Mouse (Mus musculus) embryonic facial prominence, embryonic 13.5 days (tissue): ENCODE data around the gene Mical3. TPM values are rescaled to one million over a fixed set of nuclear protein-coding genes. Genes with fewer than 3 reads are reported as not detected.

ENCODE experiments used
- ATAC-seq: fragments of 200-750 bp; cut with Nextera tagmentation; 2 replicates; pipeline ENCODE4 v1.8.0; 2017; ENCODE audit warnings: low read depth; ENCODE audit not compliant: insufficient number of reproducible peaks, insufficient read depth, low FRiP score, low TSS enrichment
- H3K27ac ChIP-seq: fragments of 300-500 bp; sonication (generic); 2 replicates; pipeline ENCODE4 v1.5.1; 2015; ENCODE audit warnings: moderate library complexity, mild to moderate bottlenecking, inconsistent platforms
- H3K27me3 ChIP-seq: fragments of 300-500 bp; sonication (generic); 2 replicates; pipeline ENCODE4 v1.6.1; 2015; ENCODE audit warnings: mild to moderate bottlenecking, inconsistent platforms
- H3K36me3 ChIP-seq: fragments of 300-500 bp; sonication (generic); 2 replicates; pipeline ENCODE4 v1.6.1; 2015; ENCODE audit warnings: mild to moderate bottlenecking, inconsistent platforms
- H3K4me1 ChIP-seq: fragments of 300-500 bp; sonication (generic); 2 replicates; pipeline ENCODE4 v1.6.1; 2015; ENCODE audit warnings: inconsistent platforms
- H3K4me2 ChIP-seq: fragments of 300-500 bp; sonication (generic); 2 replicates; pipeline ENCODE4 v1.6.1; 2015; ENCODE audit warnings: moderate library complexity, mild to moderate bottlenecking, inconsistent platforms
- H3K4me3 ChIP-seq: fragments of 300-500 bp; sonication (generic); 2 replicates; pipeline ENCODE4 v1.5.1; 2015; ENCODE audit warnings: mild to moderate bottlenecking, inconsistent platforms
- H3K9ac ChIP-seq: fragments of 300-500 bp; sonication (generic); 2 replicates; pipeline ENCODE4 v1.6.1; 2015; ENCODE audit warnings: mild to moderate bottlenecking, inconsistent platforms
- H3K9me3 ChIP-seq: fragments of 300-500 bp; sonication (generic); 2 replicates; pipeline ENCODE4 v1.6.1; 2016; ENCODE audit warnings: inconsistent platforms
- WGBS: fragments of 180-500 bp; shearing (Covaris S2); methylation state at CpG from one replicate; pipeline ENCODE4 v1.1.7; 2015; ENCODE audit warnings: mixed read lengths; 5-methylcytosine and 5-hydroxymethylcytosine counted together
- polyA plus RNA-seq: library from polyadenylated mRNA; unstranded; fragments of >200 nt; fragmentation: Nextera tagmentation; extraction: Ambion mirVana; gene quantifications from 2 replicates; pipeline ENCODE4 v1.2.1, GENCODE M21; 2015

Gene Mical3
- polyA plus RNA-seq, 1 experiment from 2014 or later: 12.3 TPM

GRCm38 (mm10) chr6:121145010-121145604 lies 14.3 kb upstream of the Mical3 start:
- H3K4me1 ChIP-seq: peaks cover 44% of the 10 kb centered on the region
- whole genome bisulfite sequencing: 48% methylated on average over 13 of the region's 13 CpGs
- H3K27me3 ChIP-seq: no peaks in the 10 kb centered on the region
- no peak for ATAC-seq
- no peak overlapping the region for H3K27ac ChIP-seq
- H3K9me3 ChIP-seq: no peaks in the 10 kb centered on the region
- H3K4me2 ChIP-seq: no peak overlapping the region
- H3K4me3 ChIP-seq: no peak overlapping the region
- no peak overlapping the region for H3K9ac ChIP-seq
- no peaks in the 10 kb centered on the region for H3K36me3 ChIP-seq

GRCm38 (mm10) chr6:121144066-121144465 lies 13.3 kb upstream of the Mical3 start:
- Histone ChIP-seq H3K9me3 (no peaks in the 10 kb centered on the region), H3K4me2 (no peak overlapping the region), H3K9ac (no peak overlapping the region), H3K36me3 (no peaks in the 10 kb centered on the region), H3K27ac (no peak overlapping the region), H3K4me3 (no peak overlapping the region), H3K27me3 (no peaks in the 10 kb centered on the region), H3K4me1 (peaks cover 39% of the 10 kb centered on the region)
- ATAC-seq: no peak
- 61% methylated on average over 4 of the region's 4 CpGs for WGBS

- no peak for ATAC-seq
- no peak overlapping the region for H3K27ac ChIP-seq
- peaks cover 33% of the 10 kb centered on the region for H3K4me1 ChIP-seq
- no peaks in the 10 kb centered on the region for H3K36me3 ChIP-seq
- H3K9ac ChIP-seq: no peak overlapping the region
- H3K9me3 ChIP-seq: no peaks in the 10 kb centered on the region
- no peak overlapping the region for H3K4me3 ChIP-seq
- no peaks in the 10 kb centered on the region for H3K27me3 ChIP-seq
- 86% methylated on average over 8 of the region's 8 CpGs for WGBS
- no peak overlapping the region for H3K4me2 ChIP-seq
Observed at GRCm38 (mm10) chr6:121143439-121143838, 12.6 kb upstream of the Mical3 start.

- Histone ChIP-seq H3K9ac (no peak overlapping the region), H3K4me1 (peaks cover 23% of the 10 kb centered on the region), H3K27me3 (no peaks in the 10 kb centered on the region), H3K4me2 (no peak overlapping the region), H3K27ac (no peak overlapping the region), H3K36me3 (no peaks in the 10 kb centered on the region), H3K4me3 (no peak overlapping the region), H3K9me3 (no peaks in the 10 kb centered on the region)
- WGBS: 89% methylated on average over 7 of the region's 7 CpGs
- no peak for ATAC-seq
Observed at GRCm38 (mm10) chr6:121142298-121142697, 11.5 kb upstream of the Mical3 start.

GRCm38 (mm10) chr6:121139271-121139670 lies 8.5 kb upstream of the Mical3 start:
- H3K36me3 ChIP-seq: no peaks in the 10 kb centered on the region
- H3K9me3 ChIP-seq: no peaks in the 10 kb centered on the region
- H3K4me3 ChIP-seq: no peak overlapping the region
- ATAC-seq: no peak
- no peaks in the 10 kb centered on the region for H3K4me1 ChIP-seq
- no peak overlapping the region for H3K27ac ChIP-seq
- H3K4me2 ChIP-seq: no peak overlapping the region
- H3K27me3 ChIP-seq: no peaks in the 10 kb centered on the region
- WGBS: 83% methylated on average over 1 of the region's 1 CpGs
- H3K9ac ChIP-seq: no peak overlapping the region

GRCm38 (mm10) chr6:121138338-121139040 lies 7.7 kb upstream of the Mical3 start:
- WGBS: 85% methylated on average over 12 of the region's 12 CpGs
- no peak overlapping the region for H3K27ac ChIP-seq
- H3K27me3 ChIP-seq: no peaks in the 10 kb centered on the region
- no peak for ATAC-seq
- no peaks in the 10 kb centered on the region for H3K36me3 ChIP-seq
- H3K9ac ChIP-seq: no peak overlapping the region
- H3K4me1 ChIP-seq: no peaks in the 10 kb centered on the region
- no peaks in the 10 kb centered on the region for H3K9me3 ChIP-seq
- H3K4me2 ChIP-seq: no peak overlapping the region
- no peak overlapping the region for H3K4me3 ChIP-seq

- no peak overlapping the region for H3K4me2 ChIP-seq
- H3K9me3 ChIP-seq: no peaks in the 10 kb centered on the region
- H3K27me3 ChIP-seq: peaks cover 9% of the 10 kb centered on the region
- H3K4me3 ChIP-seq: no peak overlapping the region
- no peak for ATAC-seq
- H3K9ac ChIP-seq: no peak overlapping the region
- WGBS: 62% methylated on average over 6 of the region's 6 CpGs
- H3K4me1 ChIP-seq: no peaks in the 10 kb centered on the region
- H3K36me3 ChIP-seq: no peaks in the 10 kb centered on the region
- H3K27ac ChIP-seq: no peak overlapping the region
Observed at GRCm38 (mm10) chr6:121137222-121137621, 6.4 kb upstream of the Mical3 start.

GRCm38 (mm10) chr6:121134884-121135283 lies 4.1 kb upstream of the Mical3 start:
- peaks cover 14% of the 10 kb centered on the region for H3K4me1 ChIP-seq
- H3K27ac ChIP-seq: no peak overlapping the region
- ATAC-seq: no peak
- H3K9me3 ChIP-seq: no peaks in the 10 kb centered on the region
- WGBS: 43% methylated on average over 5 of the region's 5 CpGs
- no peak overlapping the region for H3K4me2 ChIP-seq
- H3K36me3 ChIP-seq: no peaks in the 10 kb centered on the region
- no peak overlapping the region for H3K4me3 ChIP-seq
- no peak overlapping the region for H3K9ac ChIP-seq
- peaks cover 25% of the 10 kb centered on the region for H3K27me3 ChIP-seq

- Histone ChIP-seq H3K4me2 (no peak overlapping the region), H3K9ac (no peak overlapping the region), H3K4me1 (peaks cover 17% of the 10 kb centered on the region), H3K9me3 (no peaks in the 10 kb centered on the region), H3K36me3 (no peaks in the 10 kb centered on the region), H3K4me3 (no peak overlapping the region), H3K27ac (no peak overlapping the region), H3K27me3 (peaks cover 25% of the 10 kb centered on the region)
- 43% methylated on average over 3 of the region's 3 CpGs for WGBS
- ATAC-seq: no peak
Observed at GRCm38 (mm10) chr6:121134249-121134648, 3.5 kb upstream of the Mical3 start.

- Histone ChIP-seq H3K9ac (peak overlapping the region; percentile 68), H3K4me3 (peak overlapping the region; percentile 44), H3K4me1 (peaks cover 19% of the 10 kb centered on the region), H3K4me2 (peak overlapping the region; percentile 79), H3K27me3 (peaks cover 25% of the 10 kb centered on the region), H3K36me3 (no peaks in the 10 kb centered on the region), H3K27ac (0 out of 2 replicates have a peak overlapping the region, but pooled peaks have one; percentile 11), H3K9me3 (no peaks in the 10 kb centered on the region)
- peak; percentile 85 for ATAC-seq
- under 1% methylated on average over 32 of the region's 32 CpGs for WGBS
Observed at GRCm38 (mm10) chr6:121130039-121130705, 627 bp downstream of the Mical3 start.

GRCm38 (mm10) chr6:121129506-121129905 lies 1.3 kb downstream of the Mical3 start:
- peaks cover 19% of the 10 kb centered on the region for H3K4me1 ChIP-seq
- no peaks in the 10 kb centered on the region for H3K9me3 ChIP-seq
- WGBS: 7% methylated on average over 21 of the region's 21 CpGs
- no peak for ATAC-seq
- H3K27me3 ChIP-seq: peaks cover 25% of the 10 kb centered on the region
- peak overlapping the region; percentile 79 for H3K4me2 ChIP-seq
- peak overlapping the region; percentile 68 for H3K9ac ChIP-seq
- no peaks in the 10 kb centered on the region for H3K36me3 ChIP-seq
- no peak overlapping the region for H3K27ac ChIP-seq
- H3K4me3 ChIP-seq: peak overlapping the region; percentile 44

- Histone ChIP-seq H3K4me3 (no peak overlapping the region), H3K36me3 (no peaks in the 10 kb centered on the region), H3K9me3 (no peaks in the 10 kb centered on the region), H3K27me3 (peaks cover 25% of the 10 kb centered on the region), H3K4me1 (peaks cover 19% of the 10 kb centered on the region), H3K4me2 (no peak overlapping the region), H3K27ac (no peak overlapping the region), H3K9ac (no peak overlapping the region)
- ATAC-seq: no peak
- WGBS: 78% methylated on average over 5 of the region's 5 CpGs
Observed at GRCm38 (mm10) chr6:121128736-121129135, 2.1 kb downstream of the Mical3 start.
